Mouse (Mus musculus) liver, embryonic 14.5 days (tissue): ENCODE measurements around the gene Prss8. TPM values are rescaled to one million over a fixed set of nuclear protein-coding genes. Genes with fewer than 3 reads are reported as not detected.

Experiments used
- ATAC-seq: fragments of 200-750 bp; cut with Nextera tagmentation; 2 replicates; pipeline ENCODE4 v1.8.0; 2017; ENCODE audit warnings: moderate number of reproducible peaks, mild to moderate bottlenecking, moderate library complexity; ENCODE audit not compliant: insufficient read depth
- DNase-seq, 3 experiments: peaks; one replicate each; pipeline ENCODE4 v3.0.0-alpha.2; 2012 to 2013; ENCODE audit warnings: low read depth in 3 of 3, low spot score in 3 of 3
- H3K27ac ChIP-seq: fragments of 300-500 bp; sonication (generic); 2 replicates; pipeline ENCODE4 v1.5.1; 2014; ENCODE audit warnings: moderate library complexity, mild to moderate bottlenecking, control low read depth, inconsistent platforms
- H3K27me3 ChIP-seq: fragments of 300-500 bp; sonication (generic); 2 replicates; pipeline ENCODE4 v1.6.1; 2014; ENCODE audit warnings: mild to moderate bottlenecking, low read length, moderate library complexity; ENCODE audit not compliant: control insufficient read depth, insufficient read depth
- H3K36me3 ChIP-seq: fragments of 300-500 bp; sonication (generic); replicated peaks from 2 replicates; pipeline ENCODE4 v1.6.1; 2014; ENCODE audit warnings: low read depth; ENCODE audit not compliant: control insufficient read depth, insufficient read depth
- H3K4me1 ChIP-seq, 2 experiments: fragments of 200-500 bp in 1 of 2; fragments of 300-500 bp in 1 of 2; sonication (generic) in 1 of 2; replicated peaks; 2 replicates each; pipeline ENCODE4 v1.6.1; 2012 to 2014; ENCODE audit warnings: antibody characterized with exemption in 1 of 2, inconsistent platforms in 1 of 2, low read length in 1 of 2; ENCODE audit not compliant: control insufficient read depth in 2 of 2, insufficient read depth in 2 of 2
- H3K4me2 ChIP-seq: fragments of 300-500 bp; sonication (generic); 2 replicates; pipeline ENCODE4 v1.6.1; 2014; ENCODE audit warnings: low read depth, mild to moderate bottlenecking, control low read depth, moderate library complexity
- H3K4me3 ChIP-seq, 2 experiments: fragments of 200-500 bp in 1 of 2; fragments of 300-500 bp in 1 of 2; sonication (generic) in 1 of 2; 2 replicates each; pipeline ENCODE4 v1.5.1; 2012 to 2014; ENCODE audit warnings: low read depth in 2 of 2, low read length in 2 of 2, mild to moderate bottlenecking in 2 of 2, control low read depth in 1 of 2, inconsistent platforms in 1 of 2, moderate library complexity in 1 of 2; ENCODE audit not compliant: insufficient read depth in 1 of 2
- H3K9ac ChIP-seq: fragments of 300-500 bp; sonication (generic); replicated peaks from 2 replicates; pipeline ENCODE4 v1.6.1; 2014; ENCODE audit warnings: mild to moderate bottlenecking, control low read depth, moderate library complexity
- H3K9me3 ChIP-seq: fragments of 300-500 bp; sonication (generic); 2 replicates; pipeline ENCODE4 v1.6.1; 2016; ENCODE audit warnings: low read length, mixed read lengths; ENCODE audit not compliant: control insufficient read depth
- CTCF ChIP-seq: IDR thresholded peaks from 2 replicates; pipeline ENCODE4 v1.5.1; 2016; ENCODE audit warnings: antibody characterized with exemption, low read depth, control low read depth
- EP300 ChIP-seq: IDR thresholded peaks from 2 replicates; pipeline ENCODE4 v1.6.1; 2016; ENCODE audit warnings: antibody characterized with exemption, low read depth
- WGBS: fragments of 180-500 bp; shearing (Covaris S2); extraction: QIAGEN DNeasy Blood & Tissue Kit; methylation state at CpG from one replicate; pipeline ENCODE4 v1.1.7; 2014; ENCODE audit not compliant: insufficient replicate concordance; 5-methylcytosine and 5-hydroxymethylcytosine counted together
- polyA plus RNA-seq, 2 experiments: library from polyadenylated mRNA; depleted of rRNA in 1 of 2; stranded (reverse) in 1 of 2; unstranded in 1 of 2; fragments of >200 nt; fragmentation: Nextera tagmentation in 1 of 2; extraction: Ambion mirVana in 1 of 2; gene quantifications; 2 replicates each; pipeline versions ENCODE4 v1.2.1 to v1.2.3; 2012 to 2014

The Prss8 gene
- polyA plus RNA-seq, 2 experiments, result 8.3 to 9.8 TPM

GRCm38 (mm10) chr7:127935028-127935722 is 5.3 kb upstream of the Prss8 start:
- Histone ChIP-seq H3K9ac (peak overlapping the region; percentile 77), H3K4me1 (peaks cover 3 to 9% of the 10 kb centered on the region in 2 experiments; a peak in 3 of 4 replicates), H3K27ac (no peak overlapping the region), H3K27me3 (no peaks in the 10 kb centered on the region), H3K36me3 (no peaks in the 10 kb centered on the region), H3K4me3 (peak overlapping the region; percentile 64 to 81), H3K9me3 (no peaks in the 10 kb centered on the region), H3K4me2 (peak overlapping the region; percentile 99)
- 6% methylated on average over 32 of the region's 32 CpGs for WGBS
- TF ChIP-seq EP300 (no peak), CTCF (peak; percentile 99)
- ATAC-seq (peak; percentile 91), DNase-seq (peak; percentile 90)

- peaks cover 6 to 16% of the 10 kb centered on the region in 2 experiments; a peak in 3 of 4 replicates for H3K4me1 ChIP-seq
Observed at GRCm38 (mm10) chr7:127934075-127934474, 4.2 kb upstream of the Prss8 start.

GRCm38 (mm10) chr7:127932273-127933031 is 2.5 kb upstream of the Prss8 start:
- H3K27ac ChIP-seq, result no peak overlapping the region

More at GRCm38 (mm10) chr7:127934075-127934474, 4.2 kb upstream of the Prss8 start:
- WGBS, result 72% methylated on average over 5 of the region's 5 CpGs
- Histone ChIP-seq H3K4me2 (no peak overlapping the region), H3K36me3 (no peaks in the 10 kb centered on the region), H3K27me3 (no peaks in the 10 kb centered on the region), H3K27ac (no peak overlapping the region), H3K4me3 (no peak overlapping the region), H3K9ac (no peak overlapping the region), H3K9me3 (no peaks in the 10 kb centered on the region)
- DNase-seq (no peak), ATAC-seq (no peak)
- TF ChIP-seq EP300 (no peak), CTCF (no peak)

GRCm38 (mm10) chr7:127931351-127932135 is 1.6 kb upstream of the Prss8 start:
- DNase-seq (no peak), ATAC-seq (no peak)
- WGBS, result 57% methylated on average over 13 of the region's 13 CpGs
- no peak for TF ChIP-seq CTCF
- H3K27ac ChIP-seq, result no peak overlapping the region
- no peaks in the 10 kb centered on the region for H3K9me3 ChIP-seq
- H3K9ac ChIP-seq, result no peak overlapping the region
- H3K27me3 ChIP-seq, result no peaks in the 10 kb centered on the region
- H3K4me2 ChIP-seq, result peak overlapping the region; percentile 7; the same call in 1 of the 2 replicates
- no peaks in the 10 kb centered on the region for H3K36me3 ChIP-seq
- H3K4me1 ChIP-seq, result peaks cover 6 to 16% of the 10 kb centered on the region in 2 experiments; a peak in 3 of 4 replicates
- H3K4me3 ChIP-seq, result no peak overlapping the region

More at GRCm38 (mm10) chr7:127932273-127933031, 2.5 kb upstream of the Prss8 start:
- no peak overlapping the region for H3K9ac ChIP-seq
- TF ChIP-seq EP300 (no peak), CTCF (no peak)
- H3K36me3 ChIP-seq, result no peaks in the 10 kb centered on the region
- no peaks in the 10 kb centered on the region for H3K9me3 ChIP-seq
- peaks cover 6 to 16% of the 10 kb centered on the region in 2 experiments; a peak in 3 of 4 replicates for H3K4me1 ChIP-seq
- DNase-seq, result no peak
- peak overlapping the region; percentile 7; the same call in 1 of the 2 replicates for H3K4me2 ChIP-seq
- H3K4me3 ChIP-seq, result no peak overlapping the region
- 57% methylated on average over 13 of the region's 13 CpGs for WGBS
- no peaks in the 10 kb centered on the region for H3K27me3 ChIP-seq
- no peak for ATAC-seq
